Mouse (Mus musculus): ENCODE results near the gene Kmt2b. TPM values are rescaled to one million over a fixed set of nuclear protein-coding genes. Genes with fewer than 3 reads are reported as not detected.

The Kmt2b gene
- total and polyA plus RNA-seq, 2 experiments from 2014 or later = 5.2 to 31.2 TPM

DNA sequence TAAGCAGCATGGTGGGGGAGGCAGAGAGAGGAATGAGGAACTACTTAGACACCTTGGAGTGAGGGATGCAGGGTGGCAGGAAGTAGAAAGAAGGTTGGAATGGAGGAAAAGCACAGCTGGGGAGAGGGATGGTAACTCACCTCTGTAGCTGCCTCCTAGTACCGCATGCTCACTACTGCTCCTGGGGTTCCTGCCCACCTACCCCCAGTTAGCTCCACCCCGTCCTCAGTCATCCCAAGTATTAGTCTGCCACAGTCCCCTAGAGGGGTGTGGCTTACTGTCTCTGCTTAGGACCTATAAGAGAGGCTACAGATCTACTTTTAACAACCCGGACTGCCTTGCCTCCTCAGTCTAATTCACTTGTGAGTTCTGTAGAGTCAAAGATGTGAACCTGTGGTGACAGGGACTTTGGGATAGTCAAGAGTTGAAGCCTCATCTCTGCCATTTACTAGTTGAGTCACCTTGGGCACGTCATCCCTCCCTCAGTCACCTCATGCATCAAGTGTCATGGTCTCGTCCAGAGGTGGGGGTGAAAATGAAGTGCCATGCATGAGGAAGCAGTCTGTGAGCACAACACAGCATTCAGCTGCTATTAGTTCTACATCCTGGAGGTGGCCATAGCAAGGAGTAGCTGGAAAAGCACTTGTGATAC is 4.4 kb upstream of the Kmt2b start:
- Histone ChIP-seq H3K4me2 (ENCODE audit: low read depth) (no peak overlapping the region), H3K4me3 (ENCODE audit: low read depth, low read length) (no peak overlapping the region), H3K36me3 (ENCODE audit: insufficient read depth) (no peaks in the 10 kb centered on the region), H3K27me3 (ENCODE audit: insufficient read depth, low read length) (no peaks in the 10 kb centered on the region), H3K9me3 (ENCODE audit: low read length) (no peaks in the 10 kb centered on the region), H3K27ac (ENCODE audit: low read depth, low read length) (no peak overlapping the region), H3K9ac (no peak overlapping the region), H3K4me1 (ENCODE audit: insufficient read depth) (no peaks in the 10 kb centered on the region)
- ATAC-seq = no peak
- WGBS = 67% methylated on average over 5 of the region's 5 CpGs
- no peak for TF ChIP-seq CTCF (IDR thresholded peaks at IDR 0.05; ENCODE audit: low read depth)
- DNase-seq = no peak

DNA sequence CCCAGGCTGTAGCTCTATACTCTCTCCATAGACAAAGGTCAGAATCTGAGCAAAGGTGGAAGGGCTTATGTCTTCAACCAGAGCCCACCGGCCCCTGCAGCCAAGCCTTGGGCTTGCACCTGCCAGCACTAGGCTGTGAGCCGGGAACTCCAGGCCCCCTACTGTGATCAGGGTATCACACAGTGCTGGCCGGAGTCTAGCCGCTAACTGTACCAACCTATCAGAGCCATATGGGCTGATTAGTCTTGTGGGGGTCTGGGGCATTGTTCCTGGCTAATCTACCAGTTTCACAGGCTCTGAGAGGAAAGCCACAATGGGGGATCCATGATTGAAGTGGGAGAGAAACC is 3.1 kb upstream of the Kmt2b start:
- DNase-seq = no peak
- WGBS = 16% methylated on average over 4 of the region's 4 CpGs
- Histone ChIP-seq H3K4me2 (ENCODE audit: low read depth) (no peak overlapping the region), H3K36me3 (ENCODE audit: insufficient read depth) (peaks cover 2% of the 10 kb centered on the region; the same call in 1 of the 2 replicates), H3K27me3 (ENCODE audit: insufficient read depth, low read length) (no peaks in the 10 kb centered on the region), H3K27ac (ENCODE audit: low read depth, low read length) (no peak overlapping the region), H3K4me3 (ENCODE audit: low read depth, low read length) (no peak overlapping the region), H3K4me1 (ENCODE audit: insufficient read depth) (peaks cover 8% of the 10 kb centered on the region), H3K9ac (no peak overlapping the region), H3K9me3 (ENCODE audit: low read length) (no peaks in the 10 kb centered on the region)
- no peak for TF ChIP-seq CTCF (IDR thresholded peaks at IDR 0.05; ENCODE audit: low read depth)
- ATAC-seq = no peak

DNA sequence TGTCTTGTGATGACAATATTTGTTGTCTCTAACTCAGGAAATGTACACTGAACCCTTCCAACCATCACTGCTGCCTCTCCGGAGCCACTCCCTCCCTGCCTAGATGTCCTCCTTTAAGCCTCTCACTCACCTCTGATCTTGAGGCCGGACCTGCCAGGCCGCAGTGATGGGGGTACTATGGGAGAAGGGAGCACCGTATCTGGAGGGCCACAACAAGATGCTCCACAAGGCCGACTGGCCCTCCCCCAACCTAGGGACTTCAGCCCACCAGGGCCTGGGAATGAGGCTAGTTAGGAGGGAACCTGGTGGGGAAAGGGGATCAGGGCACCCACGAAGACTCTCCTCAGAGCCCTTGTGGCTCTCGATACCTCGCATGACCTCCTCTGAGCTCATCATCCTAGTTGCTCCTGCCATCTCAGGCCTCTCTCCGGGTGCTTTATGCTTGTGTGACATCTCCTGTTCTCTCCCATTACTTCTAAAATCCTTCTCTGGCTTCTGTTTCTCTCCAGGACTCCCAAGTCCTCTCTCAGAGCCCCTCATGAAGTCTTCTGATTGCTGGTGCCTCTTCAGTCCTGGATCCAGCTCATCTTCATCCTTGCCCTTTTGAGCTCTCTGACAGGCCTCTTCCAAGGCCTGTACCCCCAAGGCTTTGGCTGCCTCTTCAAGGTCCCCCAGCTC is 2.5 kb upstream of the Kmt2b start:
- no peak for TF ChIP-seq CTCF (IDR thresholded peaks at IDR 0.05; ENCODE audit: low read depth)
- no peaks in the 10 kb centered on the region for H3K9me3 ChIP-seq (ENCODE audit: low read length)
- WGBS = 85% methylated on average over 9 of the region's 9 CpGs
- no peak overlapping the region for H3K27ac ChIP-seq (ENCODE audit: low read depth, low read length)
- H3K4me2 ChIP-seq (ENCODE audit: low read depth) = no peak overlapping the region
- peaks cover 4% of the 10 kb centered on the region; the same call in 1 of the 2 replicates for H3K36me3 ChIP-seq (ENCODE audit: insufficient read depth)
- H3K4me3 ChIP-seq (ENCODE audit: low read depth, low read length) = no peak overlapping the region
- peaks cover 8% of the 10 kb centered on the region for H3K4me1 ChIP-seq (ENCODE audit: insufficient read depth)
- no peak for DNase-seq
- H3K9ac ChIP-seq = no peak overlapping the region
- H3K27me3 ChIP-seq (ENCODE audit: insufficient read depth, low read length) = no peaks in the 10 kb centered on the region
- no peak for ATAC-seq

DNA sequence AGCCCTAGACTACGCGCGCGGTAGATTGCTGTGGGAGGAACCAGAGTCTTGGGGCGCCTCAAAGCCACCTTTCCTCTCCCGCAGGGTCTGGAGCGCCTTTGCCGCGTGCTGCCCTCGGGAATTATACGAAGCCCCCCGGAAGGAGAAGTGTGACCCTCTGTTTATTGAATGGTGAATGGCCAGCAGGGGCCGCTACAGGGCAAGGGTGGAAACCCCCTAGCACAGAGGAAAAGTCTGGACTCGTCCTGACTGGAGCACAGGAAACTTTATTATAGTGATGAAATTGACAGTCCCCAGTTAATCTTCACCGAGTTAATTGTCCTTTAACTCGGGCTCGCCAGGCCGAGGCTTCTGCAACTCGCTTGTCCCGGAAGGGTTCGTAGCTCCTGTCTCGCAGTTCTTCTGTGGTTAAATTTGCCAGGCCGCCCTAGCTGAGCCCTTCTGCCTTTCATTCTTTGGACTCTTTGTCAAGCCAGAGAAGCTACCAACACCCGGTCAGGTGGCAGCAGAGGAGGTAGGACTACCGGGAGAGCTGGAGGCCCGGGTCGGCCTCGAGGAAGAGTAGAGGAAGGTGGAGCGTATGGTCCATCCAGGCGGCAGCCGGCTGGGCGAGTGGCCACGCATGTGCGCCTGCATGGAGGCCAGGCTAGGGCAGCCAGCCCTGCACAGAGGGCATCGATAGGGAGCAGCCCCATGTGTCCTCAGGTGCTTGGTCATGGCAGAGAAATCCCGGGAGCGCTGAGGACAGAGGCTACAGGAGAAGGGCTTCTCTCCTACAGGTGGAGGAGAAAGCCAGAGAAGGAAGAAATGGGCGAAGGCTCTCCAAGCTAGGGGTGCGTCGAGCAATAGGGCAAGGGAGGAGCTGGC is 1.1 kb upstream of the Kmt2b start:
- Histone ChIP-seq H3K27ac (ENCODE audit: low read depth, low read length) (peak overlapping the region; percentile 97), H3K4me1 (ENCODE audit: insufficient read depth) (peaks cover 8% of the 10 kb centered on the region), H3K36me3 (ENCODE audit: insufficient read depth) (peaks cover 18% of the 10 kb centered on the region), H3K9me3 (ENCODE audit: low read length) (no peaks in the 10 kb centered on the region), H3K4me2 (ENCODE audit: low read depth) (peak overlapping the region; percentile 81), H3K27me3 (ENCODE audit: insufficient read depth, low read length) (no peaks in the 10 kb centered on the region), H3K4me3 (ENCODE audit: low read depth, low read length) (peak overlapping the region; percentile 97), H3K9ac (peak overlapping the region; percentile 93)
- 31% methylated on average over 38 of the region's 40 CpGs for WGBS
- TF ChIP-seq CTCF (IDR thresholded peaks at IDR 0.05; ENCODE audit: low read depth) = peak; percentile 89
- DNase-seq = peak; percentile 90
- peak; percentile 71 for ATAC-seq

DNA sequence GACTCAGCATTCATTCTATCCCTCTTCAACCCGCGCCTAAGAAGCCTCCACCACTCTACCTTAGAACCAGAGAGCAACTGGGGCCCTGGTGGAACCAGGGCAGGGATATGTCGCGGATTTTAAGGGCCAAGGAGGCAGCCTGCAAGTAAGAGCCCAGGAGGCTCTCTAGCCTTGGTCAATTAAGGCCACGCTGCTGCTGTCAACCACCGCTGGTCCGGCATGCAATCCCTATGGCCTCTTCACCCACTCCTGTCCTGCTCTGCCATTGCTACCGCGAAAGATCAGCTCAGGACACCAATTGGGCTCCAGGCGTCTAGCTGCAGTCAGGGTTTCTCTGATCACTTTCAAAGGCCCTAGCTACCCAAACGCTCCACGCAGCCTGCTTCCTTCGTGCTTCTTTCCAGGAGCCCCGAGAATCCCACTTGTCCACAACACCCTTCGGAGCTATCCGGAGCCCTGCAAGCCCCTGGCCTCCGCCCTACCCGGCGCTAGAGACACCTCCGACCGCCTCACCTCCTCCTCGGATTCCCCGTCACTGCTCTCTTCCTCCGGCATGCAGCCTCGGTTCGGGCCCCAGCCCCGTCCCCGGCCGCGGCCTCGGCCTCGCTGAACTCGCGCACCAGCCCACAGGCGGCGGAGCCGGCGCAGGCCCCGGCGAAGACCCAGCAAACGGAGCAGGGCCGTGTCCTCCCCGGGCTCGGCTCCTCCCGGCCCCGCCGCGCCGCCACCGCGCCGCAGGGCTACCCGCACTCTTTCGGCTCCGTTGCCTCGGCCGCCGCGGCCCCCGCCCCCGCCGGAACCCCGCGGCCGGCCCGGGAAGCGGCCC is 471 bp downstream of the Kmt2b start:
- H3K9me3 ChIP-seq (ENCODE audit: low read length) = no peaks in the 10 kb centered on the region
- peak overlapping the region; percentile 93 for H3K9ac ChIP-seq
- peak overlapping the region; percentile 97 for H3K4me3 ChIP-seq (ENCODE audit: low read depth, low read length)
- peaks cover 34% of the 10 kb centered on the region for H3K36me3 ChIP-seq (ENCODE audit: insufficient read depth)
- TF ChIP-seq CTCF (IDR thresholded peaks at IDR 0.05; ENCODE audit: low read depth) = no peak
- ATAC-seq (peak; percentile 38), DNase-seq (peak; percentile 36)
- H3K4me2 ChIP-seq (ENCODE audit: low read depth) = peak overlapping the region; percentile 81
- H3K27ac ChIP-seq (ENCODE audit: low read depth, low read length) = peak overlapping the region; percentile 97
- WGBS = 2% methylated on average over 56 of the region's 67 CpGs
- no peaks in the 10 kb centered on the region for H3K27me3 ChIP-seq (ENCODE audit: insufficient read depth, low read length)
- peaks cover 8% of the 10 kb centered on the region for H3K4me1 ChIP-seq (ENCODE audit: insufficient read depth)

DNA sequence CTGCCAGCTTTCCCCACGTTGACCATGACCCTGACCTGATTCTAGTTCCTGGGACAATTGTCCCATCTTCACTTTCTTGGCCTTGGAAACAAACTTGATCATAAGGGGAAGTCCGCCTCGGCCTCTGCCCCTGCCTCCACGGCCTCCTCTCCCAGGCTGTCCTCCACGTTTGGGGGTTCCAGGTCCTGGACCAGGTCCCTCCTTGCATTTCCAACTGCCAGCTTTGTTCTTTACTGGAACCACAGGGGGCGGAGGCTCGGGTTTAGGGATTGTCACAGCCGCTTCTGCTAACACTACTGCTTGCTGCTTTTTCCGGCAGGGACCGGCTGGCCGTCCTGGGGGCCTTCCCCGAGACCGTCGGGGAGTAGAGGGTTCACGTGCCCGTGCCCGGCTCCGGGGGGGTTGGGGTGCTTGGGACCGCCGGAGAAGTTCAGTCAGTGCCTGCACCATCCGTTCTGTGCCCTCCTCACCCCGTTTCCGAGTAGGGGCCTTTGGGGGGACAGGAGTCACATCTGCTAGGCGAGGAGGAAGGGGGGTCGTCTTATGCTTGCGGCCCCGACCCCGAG is 2.0 kb downstream of the Kmt2b start:
- no peak for DNase-seq
- H3K9me3 ChIP-seq (ENCODE audit: low read length) = no peaks in the 10 kb centered on the region
- H3K27me3 ChIP-seq (ENCODE audit: insufficient read depth, low read length) = no peaks in the 10 kb centered on the region
- no peak overlapping the region for H3K9ac ChIP-seq
- no peak overlapping the region for H3K27ac ChIP-seq (ENCODE audit: low read depth, low read length)
- H3K4me1 ChIP-seq (ENCODE audit: insufficient read depth) = peaks cover 8% of the 10 kb centered on the region
- peaks cover 49% of the 10 kb centered on the region for H3K36me3 ChIP-seq (ENCODE audit: insufficient read depth)
- no peak overlapping the region for H3K4me3 ChIP-seq (ENCODE audit: low read depth, low read length)
- WGBS = 89% methylated on average over 28 of the region's 28 CpGs
- TF ChIP-seq CTCF (IDR thresholded peaks at IDR 0.05; ENCODE audit: low read depth) = no peak
- ATAC-seq = no peak
- H3K4me2 ChIP-seq (ENCODE audit: low read depth) = peak overlapping the region; percentile 81; the same call in 1 of the 2 replicates
